Mouse (Mus musculus): ENCODE measurements at regions not wholly inside any gene's neighbourhood (a gene's known extent, or its start where the extent isn't known, plus 50 kb on each side); places are given as distances from the start of the nearest gene placed in this dataset.

DNA sequence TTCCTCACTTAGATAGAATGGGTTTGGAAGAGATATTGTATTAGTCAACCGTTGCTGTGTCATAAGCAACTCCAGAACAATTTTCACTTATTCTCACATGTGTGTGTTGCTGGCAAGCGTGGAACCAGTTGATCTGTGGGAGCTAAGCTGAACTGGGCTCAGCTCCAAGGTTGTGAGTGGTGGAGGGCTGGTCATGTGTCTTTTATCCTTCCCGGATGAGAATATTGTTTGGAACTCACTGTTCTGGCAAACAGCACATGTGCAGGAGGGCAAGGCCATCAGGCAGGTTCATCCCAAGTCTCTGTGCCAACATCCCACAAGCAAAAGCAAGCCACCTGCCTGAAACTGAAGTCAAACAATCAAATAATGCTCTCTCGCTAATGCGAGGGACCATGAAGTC is 656.8 kb downstream of the Diaph3 start:
- no peak for TF ChIP-seq GATA1 (IDR thresholded peaks at IDR 0.05; ENCODE audit: borderline replicate concordance, low read length)
- TF ChIP-seq FLI1 (IDR thresholded peaks at IDR 0.05; ENCODE audit: low read length): no peak
